In the genomic region with DNA sequence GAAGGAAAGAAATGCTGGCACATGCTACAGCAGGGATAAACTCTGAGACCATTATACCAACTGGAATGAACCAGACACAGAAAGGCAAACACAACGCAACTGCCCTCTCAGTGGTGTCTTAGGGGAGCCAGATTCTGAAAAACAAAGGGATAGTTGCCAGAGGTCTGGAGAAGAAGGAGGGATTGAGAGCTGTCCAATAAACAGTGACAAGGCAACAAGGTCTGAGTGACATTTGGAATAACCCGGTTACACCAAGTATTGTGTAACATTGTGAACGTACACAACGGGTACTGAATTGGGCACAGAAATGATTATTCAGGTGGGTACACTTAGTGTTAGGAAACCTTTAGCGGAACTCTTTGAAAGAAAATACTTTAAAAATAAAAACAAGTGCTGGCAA, we compare ENCODE assay signal across 13 mouse cellular contexts. TPM values are rescaled to one million over a fixed set of nuclear protein-coding genes. Genes with fewer than 3 reads are reported as not detected.
DNase-seq lines count a peak whose midpoint lies in the region; ATAC-seq and TF ChIP-seq lines count a peak whose summit lies in the region.
"Had no signal": no experiment of that assay in that cellular context is flagged by ENCODE, and none has a peak within 500 bp of the region (broad histone marks: within the 10 kb centered on the region; RNA-seq: fewer than 3 reads in every experiment).

No protein-coding gene starts in this region.

- peaks cover 33% of the 10 kb centered on the region; the same call in 1 of the 2 replicates for H3K36me3 ChIP-seq in liver, adult 2 months (ENCODE audit: control insufficient read depth, insufficient read depth, low read length)
- no peaks in the 10 kb centered on the region for H3K36me3 ChIP-seq in liver, embryonic 12.5 days
- H3K36me3 ChIP-seq in neural tube, embryonic 11.5 days (ENCODE audit: control insufficient read depth, insufficient read depth, low read length) = no peaks in the 10 kb centered on the region
- no peaks in the 10 kb centered on the region for H3K36me3 ChIP-seq in neural tube, embryonic 15.5 days
- H3K36me3 ChIP-seq: embryonic facial prominence, embryonic 10.5 days; embryonic facial prominence, embryonic 12.5 days; forebrain, embryonic 15.5 days had no signal

- no peak overlapping the region for H3K4me3 ChIP-seq in liver, adult 2 months (ENCODE audit: insufficient read depth, low read depth, low read length)
- H3K4me3 ChIP-seq in liver, embryonic 12.5 days = no peak overlapping the region
- H3K4me3 ChIP-seq in neural tube, embryonic 11.5 days (ENCODE audit: low read depth, low read length) = no peak overlapping the region
- H3K4me3 ChIP-seq in neural tube, embryonic 15.5 days (replicated peaks) = no peak overlapping the region
- H3K4me3 ChIP-seq: embryonic facial prominence, embryonic 10.5 days; embryonic facial prominence, embryonic 12.5 days; forebrain, embryonic 13.5 days; forebrain, embryonic 15.5 days had no signal

- no peaks in the 10 kb centered on the region for H3K79me2 ChIP-seq in liver, adult 2 months (ENCODE audit: control insufficient read depth, insufficient read depth, low read length)

- no peak for ATAC-seq in liver, embryonic 12.5 days
- ATAC-seq in neural tube, embryonic 11.5 days (ENCODE audit: insufficient read depth, low FRiP score, low TSS enrichment) = no peak
- no peak for ATAC-seq in neural tube, embryonic 15.5 days (ENCODE audit: low FRiP score)
- ATAC-seq: forebrain, embryonic 13.5 days; forebrain, embryonic 15.5 days; forebrain, postnatal 0 days had no signal

- H3K27me3 ChIP-seq in liver, adult 2 months (ENCODE audit: control insufficient read depth, insufficient read depth, low read length) = no peaks in the 10 kb centered on the region
- peaks cover 44% of the 10 kb centered on the region for H3K27me3 ChIP-seq in liver, embryonic 12.5 days (replicated peaks)
- H3K27me3 ChIP-seq in neural tube, embryonic 11.5 days (ENCODE audit: control insufficient read depth, insufficient read depth, low read length) = no peaks in the 10 kb centered on the region
- no peaks in the 10 kb centered on the region for H3K27me3 ChIP-seq in neural tube, embryonic 15.5 days (replicated peaks)
- H3K27me3 ChIP-seq: embryonic facial prominence, embryonic 12.5 days; forebrain, embryonic 13.5 days; forebrain, embryonic 15.5 days had no signal

- no peaks in the 10 kb centered on the region for H3K9me3 ChIP-seq in liver, embryonic 12.5 days (replicated peaks)
- no peaks in the 10 kb centered on the region for H3K9me3 ChIP-seq in neural tube, embryonic 11.5 days (ENCODE audit: control insufficient read depth, low read length)
- H3K9me3 ChIP-seq in neural tube, embryonic 15.5 days (replicated peaks) = no peaks in the 10 kb centered on the region
- H3K9me3 ChIP-seq: embryonic facial prominence, embryonic 12.5 days; forebrain, embryonic 15.5 days had no signal

- TF ChIP-seq POLR2A in liver, adult 2 months (IDR thresholded peaks at IDR 0.05; ENCODE audit: extremely low read depth, insufficient read depth, low read length) = no peak

- DNase-seq in liver, adult 2 months (ENCODE audit: extremely low read depth, low read depth, low spot score) = peak; percentile 100
- peak; percentile 2 for DNase-seq in neural tube, embryonic 11.5 days (ENCODE audit: low spot score)
- no peak for DNase-seq in frontal cortex, postnatal 14 days (ENCODE audit: low spot score in 2 of 2)
- DNase-seq: adrenal gland, adult 8-10 months; adrenal gland, postnatal 14 days; adrenal gland, postnatal 36 days; forebrain, postnatal 0 days had no signal

- WGBS in liver, adult 2 months = 23% methylated on average over 5 of the region's 5 CpGs
- WGBS in liver, embryonic 12.5 days (ENCODE audit: insufficient replicate concordance) = 74% methylated on average over 5 of the region's 5 CpGs
- WGBS in neural tube, embryonic 11.5 days = 94% methylated on average over 5 of the region's 5 CpGs
- 95% methylated on average over 5 of the region's 5 CpGs for WGBS in neural tube, embryonic 15.5 days

- H3K4me1 ChIP-seq in liver, adult 2 months (ENCODE audit: control insufficient read depth, insufficient read depth, low read length) = peaks cover 20% of the 10 kb centered on the region
- no peaks in the 10 kb centered on the region for H3K4me1 ChIP-seq in liver, embryonic 12.5 days
- H3K4me1 ChIP-seq in neural tube, embryonic 11.5 days (ENCODE audit: control insufficient read depth, insufficient read depth, low read length) = no peaks in the 10 kb centered on the region
- H3K4me1 ChIP-seq in neural tube, embryonic 15.5 days = no peaks in the 10 kb centered on the region
- H3K4me1 ChIP-seq: embryonic facial prominence, embryonic 10.5 days; embryonic facial prominence, embryonic 12.5 days; forebrain, embryonic 13.5 days; forebrain, embryonic 15.5 days had no signal

- TF ChIP-seq CTCF in liver, adult 2 months (IDR thresholded peaks at IDR 0.05; ENCODE audit: low read depth, low read length) = no peak

- H3K9ac ChIP-seq in liver, adult 2 months (ENCODE audit: low read depth, low read length) = no peak overlapping the region; the same call in 1 of the 2 replicates
- no peak overlapping the region for H3K9ac ChIP-seq in liver, embryonic 12.5 days
- no peak overlapping the region for H3K9ac ChIP-seq in neural tube, embryonic 11.5 days (ENCODE audit: low read length)
- no peak overlapping the region for H3K9ac ChIP-seq in neural tube, embryonic 15.5 days (replicated peaks)
- H3K9ac ChIP-seq: embryonic facial prominence, embryonic 12.5 days; forebrain, embryonic 13.5 days; forebrain, embryonic 15.5 days; forebrain, postnatal 0 days had no signal

- H3K27ac ChIP-seq in liver, adult 2 months (replicated peaks; ENCODE audit: insufficient read depth, low read depth, low read length) = peak overlapping the region; percentile 96
- no peak overlapping the region for H3K27ac ChIP-seq in liver, embryonic 12.5 days
- no peak overlapping the region for H3K27ac ChIP-seq in neural tube, embryonic 11.5 days (ENCODE audit: low read depth, low read length)
- no peak overlapping the region for H3K27ac ChIP-seq in neural tube, embryonic 15.5 days (replicated peaks)
- H3K27ac ChIP-seq: embryonic facial prominence, embryonic 10.5 days; embryonic facial prominence, embryonic 12.5 days; forebrain, embryonic 13.5 days; forebrain, embryonic 15.5 days had no signal

- no peak overlapping the region for H3K4me2 ChIP-seq in liver, embryonic 12.5 days
- no peak overlapping the region for H3K4me2 ChIP-seq in neural tube, embryonic 11.5 days (ENCODE audit: low read depth)
- no peak overlapping the region for H3K4me2 ChIP-seq in neural tube, embryonic 15.5 days
- H3K4me2 ChIP-seq: embryonic facial prominence, embryonic 12.5 days; forebrain, embryonic 13.5 days; forebrain, embryonic 15.5 days had no signal

RNA-seq across cellular contexts. Expression of gene Abcc3, which starts 30.7 kb away (rescaled TPM):
- total RNA-seq in liver, adult 2 months (2014; rRNA removed) = 180 and 280 TPM in 2 replicates
- 251 and 292 TPM in 2 replicates for polyA plus RNA-seq in liver, adult 2 months (2012; rRNA removed)
- polyA plus RNA-seq in liver, embryonic 12.5 days (2016; fragmentation: Nextera tagmentation; extraction: Ambion mirVana) = 4.0 and 4.3 TPM in 2 replicates
- polyA plus RNA-seq in neural tube, embryonic 11.5 days (2014; fragmentation: Nextera tagmentation; extraction: Ambion mirVana) = 0.60 and 1.2 TPM in 2 replicates
- 1.1 and 1.7 TPM in 2 replicates for polyA plus RNA-seq in neural tube, embryonic 15.5 days (2015; fragmentation: Nextera tagmentation; extraction: Ambion mirVana)

RNA-seq across cellular contexts. Expression of gene Ankrd40, which starts 34.3 kb away (rescaled TPM):
- 28.0 and 30.0 TPM in 2 replicates for total RNA-seq in liver, adult 2 months (2014; rRNA removed)
- 47.6 and 56.5 TPM in 2 replicates for polyA plus RNA-seq in liver, adult 2 months (2012; rRNA removed)
- 15.7 and 15.9 TPM in 2 replicates for polyA plus RNA-seq in liver, embryonic 12.5 days (2016; fragmentation: Nextera tagmentation; extraction: Ambion mirVana)
- polyA plus RNA-seq in neural tube, embryonic 11.5 days (2014; fragmentation: Nextera tagmentation; extraction: Ambion mirVana) = 22.9 and 23.4 TPM in 2 replicates
- polyA plus RNA-seq in neural tube, embryonic 15.5 days (2015; fragmentation: Nextera tagmentation; extraction: Ambion mirVana) = 12.5 and 17.7 TPM in 2 replicates

RNA-seq across cellular contexts. Expression of gene Luc7l3, which starts 40.3 kb away (rescaled TPM):
- 17.9 and 20.1 TPM in 2 replicates for total RNA-seq in liver, adult 2 months (2014; rRNA removed)
- 2.5 and 4.6 TPM in 2 replicates for polyA plus RNA-seq in liver, adult 2 months (2012; rRNA removed)
- polyA plus RNA-seq in liver, embryonic 12.5 days (2016; fragmentation: Nextera tagmentation; extraction: Ambion mirVana) = 67.1 and 67.4 TPM in 2 replicates
- 114 and 116 TPM in 2 replicates for polyA plus RNA-seq in neural tube, embryonic 11.5 days (2014; fragmentation: Nextera tagmentation; extraction: Ambion mirVana)
- polyA plus RNA-seq in neural tube, embryonic 15.5 days (2015; fragmentation: Nextera tagmentation; extraction: Ambion mirVana) = 124 and 133 TPM in 2 replicates

Comparison
In these comparisons a context has a peak if more than half of its experiments do, and no peak if none do; other contexts are left out.
1. RNA of gene Abcc3, which starts 30.7 kb away (polyA plus RNA-seq): 251 to 292 TPM in liver, adult 2 months; 4.0 to 4.3 TPM in liver, embryonic 12.5 days, 1.1 to 1.7 TPM in neural tube, embryonic 15.5 days and 0.60 to 1.2 TPM in neural tube, embryonic 11.5 days; every median in the first group is over 10 times any median in the second.
2. RNA of gene Luc7l3, which starts 40.3 kb away (polyA plus RNA-seq): 124 to 133 TPM in neural tube, embryonic 15.5 days, 114 to 116 TPM in neural tube, embryonic 11.5 days and 67.1 to 67.4 TPM in liver, embryonic 12.5 days; 2.5 to 4.6 TPM in liver, adult 2 months; every median in the first group is over 10 times any median in the second.
3. DNase-seq: peak in liver, adult 2 months (single experiment) and neural tube, embryonic 11.5 days (single experiment); none in frontal cortex, postnatal 14 days (0 of 2).